Mouse (Mus musculus): ENCODE results near the gene Selenoi.

GRCm38 (mm10) chr5:30287106-30287882 is 54.9 kb downstream of the Selenoi start:
- TF ChIP-seq CTCF (IDR thresholded peaks at IDR 0.05; ENCODE audit: borderline replicate concordance, control insufficient read depth, extremely low read depth, insufficient read depth, low read length, poor library complexity) (no peak), POLR2A (IDR thresholded peaks at IDR 0.05; ENCODE audit: control insufficient read depth, extremely low read depth, insufficient read depth, low read length, poor library complexity) (no peak)

Measured in thymus, adult 2 months (tissue).